Mouse (Mus musculus): ENCODE measurements around the gene Chd8. TPM values are rescaled to one million over a fixed set of nuclear protein-coding genes. Genes with fewer than 3 reads are reported as not detected.

Gene Chd8
- polyA plus RNA-seq, 1 experiment from 2014 or later, result 17.6 TPM

DNA sequence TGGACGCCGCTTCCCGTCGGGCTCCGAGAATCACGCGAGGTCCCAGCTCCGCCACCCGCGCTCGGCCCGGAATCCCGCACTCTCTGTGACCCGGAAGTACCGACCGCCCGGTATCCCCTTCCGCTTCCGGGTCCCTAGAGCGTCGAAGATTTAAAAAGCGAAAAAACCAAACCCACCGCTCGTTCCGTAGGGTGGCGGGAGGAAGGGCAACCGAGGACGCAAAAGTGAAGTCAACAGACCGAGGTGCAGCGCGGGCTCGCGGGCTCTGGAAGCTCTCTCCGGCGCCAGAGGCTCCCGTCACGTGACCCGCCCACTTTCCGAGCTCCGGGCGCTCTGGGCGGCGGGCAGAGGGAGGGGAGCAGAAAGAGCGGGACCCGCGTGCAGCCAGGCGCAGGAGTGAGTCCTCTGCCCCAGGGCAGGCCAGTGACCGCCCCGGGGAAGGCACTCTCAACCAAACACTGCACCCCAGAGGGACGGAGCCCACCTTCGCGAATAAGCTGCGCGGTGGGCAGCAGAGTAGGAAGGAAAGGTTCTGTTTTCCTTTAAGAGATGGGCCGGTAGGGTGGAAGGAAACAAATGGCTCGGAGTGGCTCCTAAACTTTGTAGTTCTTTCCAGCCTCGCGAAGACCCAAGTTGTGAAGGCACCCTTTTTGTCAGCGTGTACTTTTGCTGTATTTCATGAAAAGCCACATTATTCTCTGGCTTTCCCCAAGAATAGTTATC is 60.3 kb downstream of the Chd8 start, which contains the start of gene Supt16:
Supt16 (minus strand) TSS at position 261 of the 723 bp plus-strand sequence.
- H3K4me2 ChIP-seq, result peak within 1 kb of the TSS; percentile 79
- H3K27ac ChIP-seq (replicated peaks), result peak within 1 kb of the TSS; percentile 98
- H3K27me3 ChIP-seq (replicated peaks), result no peaks in the 10 kb centered on the region
- peaks cover 56% of the 10 kb centered on the region for H3K36me3 ChIP-seq
- H3K4me3 ChIP-seq, result peak within 1 kb of the TSS; percentile 100
- peaks cover 23% of the 10 kb centered on the region for H3K4me1 ChIP-seq
- peak; percentile 91 for ATAC-seq (ENCODE audit: extremely low read depth, insufficient number of reproducible peaks, low FRiP score, low TSS enrichment)
- WGBS, result under 1% methylated on average over 59 of the region's 59 CpGs
- H3K9me3 ChIP-seq, result no peaks in the 10 kb centered on the region
- H3K9ac ChIP-seq, result peak within 1 kb of the TSS; percentile 99

GRCm38 (mm10) chr14:52196230-52197155 is 61.1 kb downstream of the Chd8 start:
- no peaks in the 10 kb centered on the region for H3K9me3 ChIP-seq
- peak overlapping the region; percentile 98 for H3K27ac ChIP-seq (replicated peaks)
- peak overlapping the region; percentile 99 for H3K9ac ChIP-seq
- H3K4me2 ChIP-seq, result peak overlapping the region; percentile 79
- peaks cover 52% of the 10 kb centered on the region for H3K36me3 ChIP-seq
- ATAC-seq (ENCODE audit: extremely low read depth, insufficient number of reproducible peaks, low FRiP score, low TSS enrichment), result peak; percentile 33; the same call in 1 of the 2 replicates
- H3K4me1 ChIP-seq, result peaks cover 23% of the 10 kb centered on the region
- H3K27me3 ChIP-seq (replicated peaks), result no peaks in the 10 kb centered on the region
- WGBS, result under 1% methylated on average over 59 of the region's 59 CpGs
- peak overlapping the region; percentile 100 for H3K4me3 ChIP-seq

- WGBS, result 9% methylated on average over 3 of the region's 3 CpGs
- peak overlapping the region; percentile 79 for H3K4me2 ChIP-seq
- peak overlapping the region; percentile 99 for H3K9ac ChIP-seq
- H3K4me3 ChIP-seq, result peak overlapping the region; percentile 100
- no peak for ATAC-seq (ENCODE audit: extremely low read depth, insufficient number of reproducible peaks, low FRiP score, low TSS enrichment)
- H3K36me3 ChIP-seq, result peaks cover 45% of the 10 kb centered on the region
- no peaks in the 10 kb centered on the region for H3K9me3 ChIP-seq
- no peak overlapping the region for H3K27ac ChIP-seq (replicated peaks)
- peaks cover 28% of the 10 kb centered on the region for H3K4me1 ChIP-seq
- H3K27me3 ChIP-seq (replicated peaks), result no peaks in the 10 kb centered on the region
These were observed 61.9 kb downstream of the Chd8 start for GRCm38 (mm10) chr14:52195691-52196090.

- H3K9me3 ChIP-seq, result no peaks in the 10 kb centered on the region
- H3K36me3 ChIP-seq, result peaks cover 29% of the 10 kb centered on the region
- no peak overlapping the region for H3K4me3 ChIP-seq
- no peak overlapping the region for H3K9ac ChIP-seq
- H3K4me2 ChIP-seq, result no peak overlapping the region
- no peak overlapping the region for H3K27ac ChIP-seq (replicated peaks)
- no peaks in the 10 kb centered on the region for H3K27me3 ChIP-seq (replicated peaks)
- no peak for ATAC-seq (ENCODE audit: extremely low read depth, insufficient number of reproducible peaks, low FRiP score, low TSS enrichment)
- peaks cover 23% of the 10 kb centered on the region for H3K4me1 ChIP-seq
These were observed 66.7 kb downstream of the Chd8 start for GRCm38 (mm10) chr14:52190740-52191359.

DNA sequence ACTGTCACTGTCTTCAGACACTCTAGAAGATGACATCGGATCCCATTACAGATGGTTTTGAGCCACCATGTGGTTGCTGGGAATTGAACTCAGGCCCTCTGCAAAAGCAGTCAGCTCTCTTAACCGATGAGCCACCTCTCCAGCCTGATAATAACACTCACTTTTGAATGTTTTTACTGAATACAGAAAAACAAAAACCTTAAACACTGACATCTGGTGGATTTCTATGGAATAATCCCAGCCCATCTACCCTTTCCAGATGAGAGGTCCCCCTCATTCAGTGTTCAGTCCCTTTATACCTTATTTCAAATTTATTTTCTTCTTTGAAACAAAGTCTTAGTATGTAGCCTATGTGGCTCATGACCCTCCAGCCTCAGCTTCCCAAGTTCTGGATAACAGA is 68.1 kb downstream of the Chd8 start:
- H3K27ac ChIP-seq (replicated peaks), result no peak overlapping the region
- no peak overlapping the region for H3K9ac ChIP-seq
- no peaks in the 10 kb centered on the region for H3K9me3 ChIP-seq
- ATAC-seq (ENCODE audit: extremely low read depth, insufficient number of reproducible peaks, low FRiP score, low TSS enrichment), result no peak
- H3K4me3 ChIP-seq, result no peak overlapping the region
- no peaks in the 10 kb centered on the region for H3K27me3 ChIP-seq (replicated peaks)
- H3K36me3 ChIP-seq, result peaks cover 29% of the 10 kb centered on the region
- H3K4me1 ChIP-seq, result 0 out of 2 replicates have a peak, but pooled peaks cover 13% of the 10 kb centered on the region
- 78% methylated on average over 2 of the region's 2 CpGs for WGBS
- no peak overlapping the region for H3K4me2 ChIP-seq

- Histone ChIP-seq H3K9ac (no peak overlapping the region), H3K4me3 (no peak overlapping the region), H3K9me3 (no peaks in the 10 kb centered on the region), H3K27me3 (replicated peaks) (no peaks in the 10 kb centered on the region), H3K4me2 (no peak overlapping the region), H3K4me1 (0 out of 2 replicates have a peak, but pooled peaks cover 13% of the 10 kb centered on the region), H3K36me3 (peaks cover 29% of the 10 kb centered on the region), H3K27ac (replicated peaks) (no peak overlapping the region)
- no peak for ATAC-seq (ENCODE audit: extremely low read depth, insufficient number of reproducible peaks, low FRiP score, low TSS enrichment)
- WGBS, result 90% methylated on average over 1 of the region's 1 CpGs
These were observed 68.8 kb downstream of the Chd8 start for GRCm38 (mm10) chr14:52188788-52189187.

GRCm38 (mm10) chr14:52166571-52166970 is 91.0 kb downstream of the Chd8 start:
- Histone ChIP-seq H3K4me3 (no peak overlapping the region), H3K9ac (no peak overlapping the region), H3K4me2 (no peak overlapping the region), H3K9me3 (no peaks in the 10 kb centered on the region), H3K4me1 (no peaks in the 10 kb centered on the region), H3K27ac (replicated peaks) (no peak overlapping the region), H3K27me3 (replicated peaks) (no peaks in the 10 kb centered on the region), H3K36me3 (peaks cover 89% of the 10 kb centered on the region)
- WGBS, result 81% methylated on average over 2 of the region's 2 CpGs
- ATAC-seq (ENCODE audit: extremely low read depth, insufficient number of reproducible peaks, low FRiP score, low TSS enrichment), result no peak

- no peaks in the 10 kb centered on the region for H3K27me3 ChIP-seq (replicated peaks)
- H3K9me3 ChIP-seq, result no peaks in the 10 kb centered on the region
- no peak overlapping the region for H3K4me2 ChIP-seq
- H3K27ac ChIP-seq (replicated peaks), result no peak overlapping the region
- ATAC-seq (ENCODE audit: extremely low read depth, insufficient number of reproducible peaks, low FRiP score, low TSS enrichment), result no peak
- no peak overlapping the region for H3K4me3 ChIP-seq
- H3K36me3 ChIP-seq, result peaks cover 81% of the 10 kb centered on the region
- 77% methylated on average over 6 of the region's 6 CpGs for WGBS
- H3K9ac ChIP-seq, result no peak overlapping the region
- H3K4me1 ChIP-seq, result no peaks in the 10 kb centered on the region
These were observed 96.7 kb downstream of the Chd8 start for GRCm38 (mm10) chr14:52160911-52161310.

DNA sequence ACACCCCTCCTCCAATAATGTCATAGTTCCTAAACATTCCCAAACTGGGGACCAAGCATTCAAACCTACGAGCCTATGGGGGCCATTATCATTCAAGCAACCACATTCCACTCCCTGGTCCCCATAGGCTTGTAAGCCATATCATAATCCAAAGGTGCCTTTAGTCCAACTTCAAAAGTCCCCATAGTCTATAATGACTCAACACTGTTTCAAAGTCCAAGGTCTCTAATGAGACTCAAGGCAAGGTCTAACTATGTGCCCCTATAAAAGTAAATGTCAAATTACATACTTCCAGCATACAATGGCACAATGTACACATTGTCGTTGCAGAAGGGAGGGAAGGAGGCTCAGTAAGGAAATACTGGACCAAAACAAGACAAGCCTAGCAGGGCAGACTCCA is 102.6 kb downstream of the Chd8 start:
- Histone ChIP-seq H3K9me3 (no peaks in the 10 kb centered on the region), H3K4me3 (no peak overlapping the region), H3K27me3 (replicated peaks) (no peaks in the 10 kb centered on the region), H3K36me3 (peaks cover 25% of the 10 kb centered on the region), H3K27ac (replicated peaks) (no peak overlapping the region), H3K4me1 (no peaks in the 10 kb centered on the region), H3K4me2 (no peak overlapping the region), H3K9ac (no peak overlapping the region)
- WGBS, result 79% methylated on average over 2 of the region's 2 CpGs
- ATAC-seq (ENCODE audit: extremely low read depth, insufficient number of reproducible peaks, low FRiP score, low TSS enrichment), result no peak

GRCm38 (mm10) chr14:52152613-52153012 is 105.0 kb downstream of the Chd8 start:
- Histone ChIP-seq H3K36me3 (0 out of 2 replicates have a peak, but pooled peaks cover 3% of the 10 kb centered on the region), H3K4me2 (no peak overlapping the region), H3K9me3 (no peaks in the 10 kb centered on the region), H3K27me3 (replicated peaks) (no peaks in the 10 kb centered on the region), H3K4me3 (no peak overlapping the region), H3K4me1 (no peaks in the 10 kb centered on the region), H3K9ac (no peak overlapping the region), H3K27ac (replicated peaks) (no peak overlapping the region)
- no peak for ATAC-seq (ENCODE audit: extremely low read depth, insufficient number of reproducible peaks, low FRiP score, low TSS enrichment)
- WGBS, result 51% methylated on average over 3 of the region's 3 CpGs

DNA sequence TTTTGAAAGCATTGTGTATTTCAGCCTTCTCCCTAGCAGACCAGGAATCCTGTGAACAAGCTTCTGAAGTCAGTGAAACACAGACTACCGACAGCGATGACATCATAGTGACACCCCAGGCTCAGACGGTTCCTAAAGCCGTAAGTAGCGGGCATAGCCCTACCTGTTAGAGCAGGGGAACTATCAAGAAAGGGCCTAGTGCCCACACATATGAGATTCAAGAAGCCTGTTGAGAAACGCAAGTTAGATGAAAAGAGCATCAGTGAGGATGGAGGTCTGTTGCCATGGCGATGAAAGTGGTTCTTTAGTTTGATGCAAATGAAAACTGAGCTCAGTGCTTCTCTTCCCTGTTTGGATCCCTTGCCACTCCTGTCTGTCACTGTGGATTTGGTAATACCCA is 105.4 kb downstream of the Chd8 start:
- H3K27me3 ChIP-seq (replicated peaks), result no peaks in the 10 kb centered on the region
- peak overlapping the region; percentile 14; the same call in 1 of the 2 replicates for H3K4me2 ChIP-seq
- no peaks in the 10 kb centered on the region for H3K36me3 ChIP-seq
- H3K9me3 ChIP-seq, result no peaks in the 10 kb centered on the region
- no peak for ATAC-seq (ENCODE audit: extremely low read depth, insufficient number of reproducible peaks, low FRiP score, low TSS enrichment)
- no peak overlapping the region for H3K4me3 ChIP-seq
- 38% methylated on average over 7 of the region's 7 CpGs for WGBS
- no peak overlapping the region for H3K9ac ChIP-seq
- no peaks in the 10 kb centered on the region for H3K4me1 ChIP-seq
- no peak overlapping the region for H3K27ac ChIP-seq (replicated peaks)

Data from heart, embryonic 13.5 days (tissue).